Mouse (Mus musculus) heart, embryonic 13.5 days (tissue): ENCODE results near the gene Nipal4. TPM values are rescaled to one million over a fixed set of nuclear protein-coding genes. Genes with fewer than 3 reads are reported as not detected.
A peak's percentile ranks its signal among the peaks of the same experiment; 100 is the strongest.
"Not testable (repeated sequence)": the region's sequence is repeated elsewhere in the genome, so short reads cannot be mapped to it uniquely, and the experiment has no call there.

Experiments used
- ATAC-seq: fragments of 200-750 bp; cut with Nextera tagmentation; 2 replicates; pipeline ENCODE4 v1.8.0; 2017; ENCODE audit warnings: moderate TSS enrichment; ENCODE audit not compliant: insufficient number of reproducible peaks, low FRiP score, low TSS enrichment; ENCODE audit errors: extremely low read depth
- H3K27ac ChIP-seq: fragments of 300-500 bp; sonication (generic); replicated peaks from 2 replicates; pipeline ENCODE4 v1.5.1; 2015; ENCODE audit warnings: moderate library complexity, mild to moderate bottlenecking, inconsistent platforms
- H3K27me3 ChIP-seq: fragments of 300-500 bp; sonication (generic); replicated peaks from 2 replicates; pipeline ENCODE4 v1.6.1; 2015; ENCODE audit warnings: mild to moderate bottlenecking, inconsistent platforms
- H3K36me3 ChIP-seq: fragments of 300-500 bp; sonication (generic); 2 replicates; pipeline ENCODE4 v1.6.1; 2015; ENCODE audit warnings: mild to moderate bottlenecking, inconsistent platforms
- H3K4me1 ChIP-seq: fragments of 300-500 bp; sonication (generic); 2 replicates; pipeline ENCODE4 v1.6.1; 2015; ENCODE audit warnings: inconsistent platforms
- H3K4me2 ChIP-seq: fragments of 300-500 bp; sonication (generic); 2 replicates; pipeline ENCODE4 v1.6.1; 2015; ENCODE audit warnings: inconsistent platforms, mild to moderate bottlenecking, moderate library complexity
- H3K4me3 ChIP-seq: fragments of 300-500 bp; sonication (generic); 2 replicates; pipeline ENCODE4 v1.5.1; 2015; ENCODE audit warnings: moderate library complexity, mild to moderate bottlenecking, inconsistent platforms
- H3K9ac ChIP-seq: fragments of 300-500 bp; sonication (generic); 2 replicates; pipeline ENCODE4 v1.6.1; 2015; ENCODE audit warnings: inconsistent platforms, mild to moderate bottlenecking, moderate library complexity
- H3K9me3 ChIP-seq: fragments of 300-500 bp; sonication (generic); 2 replicates; pipeline ENCODE4 v1.6.1; 2016; ENCODE audit warnings: inconsistent platforms
- WGBS: fragments of 180-500 bp; shearing (Covaris S2); methylation state at CpG from one replicate; pipeline ENCODE4 v1.1.7; 2015; ENCODE audit warnings: mixed read lengths; 5-methylcytosine and 5-hydroxymethylcytosine counted together
- polyA plus RNA-seq: library from polyadenylated mRNA; unstranded; fragments of >200 nt; fragmentation: Nextera tagmentation; extraction: Ambion mirVana; gene quantifications from 2 replicates; pipeline ENCODE4 v1.2.1, GENCODE M21; 2015

Gene Nipal4
- polyA plus RNA-seq, 1 experiment from 2014 or later, result 13.0 TPM

DNA sequence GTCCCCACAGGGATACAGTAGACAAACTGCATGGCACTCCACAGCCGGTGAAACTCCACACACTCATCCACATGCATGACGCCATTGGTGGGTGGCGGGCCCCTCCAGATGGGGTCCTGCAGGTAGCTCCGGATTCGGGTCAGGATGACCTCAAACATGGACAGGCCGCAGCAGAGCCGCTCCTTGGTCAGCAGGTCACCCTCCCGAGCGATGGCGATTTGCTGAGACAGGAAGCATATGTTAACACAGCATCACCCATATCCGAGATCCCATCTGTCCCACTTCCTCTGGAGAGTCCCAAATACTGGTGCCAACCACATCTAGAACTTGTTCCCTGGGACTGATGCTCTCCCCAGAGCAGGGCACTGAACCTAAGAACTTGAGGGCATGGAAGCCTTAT, 34.4 kb upstream of the Nipal4 start:
- peak overlapping the region; percentile 89 for H3K27ac ChIP-seq
- no peak overlapping the region for H3K4me2 ChIP-seq
- H3K9me3 ChIP-seq, result no peaks in the 10 kb centered on the region
- H3K36me3 ChIP-seq, result 0 out of 2 replicates have a peak, but pooled peaks cover 5% of the 10 kb centered on the region
- no peak overlapping the region for H3K4me3 ChIP-seq
- H3K9ac ChIP-seq, result no peak overlapping the region
- H3K4me1 ChIP-seq, result peaks cover 76% of the 10 kb centered on the region
- 84% methylated on average over 11 of the region's 11 CpGs for WGBS
- no peak for ATAC-seq
- no peaks in the 10 kb centered on the region for H3K27me3 ChIP-seq

DNA sequence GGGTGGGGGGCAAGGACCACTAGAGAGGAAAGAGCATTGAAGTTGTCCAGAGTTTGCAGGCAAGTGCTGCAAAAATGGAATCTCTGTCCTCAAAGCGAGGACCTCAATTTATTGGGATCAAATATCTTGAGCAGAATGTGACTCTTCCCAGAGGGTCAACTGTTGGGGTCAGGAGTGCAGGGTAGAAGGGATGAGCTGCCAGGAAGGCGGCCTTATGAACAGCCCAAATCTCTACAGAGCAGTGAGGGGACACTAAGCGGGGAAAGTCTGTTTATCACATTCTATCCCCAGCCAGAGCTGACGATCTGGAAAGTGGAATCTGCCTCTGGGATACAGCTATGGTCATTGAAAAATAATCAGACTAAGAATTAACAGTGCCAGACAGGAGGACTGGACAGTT, 27.9 kb upstream of the Nipal4 start:
- ATAC-seq, result no peak
- no peak overlapping the region for H3K9ac ChIP-seq
- no peaks in the 10 kb centered on the region for H3K27me3 ChIP-seq
- 0 out of 2 replicates have a peak, but pooled peaks cover 5% of the 10 kb centered on the region for H3K36me3 ChIP-seq
- H3K4me1 ChIP-seq, result peaks cover 23% of the 10 kb centered on the region
- no peak overlapping the region for H3K4me2 ChIP-seq
- H3K4me3 ChIP-seq, result no peak overlapping the region
- H3K9me3 ChIP-seq, result no peaks in the 10 kb centered on the region
- no peak overlapping the region for H3K27ac ChIP-seq
- WGBS, result 56% methylated on average over 4 of the region's 4 CpGs

GRCm38 (mm10) chr11:46188283-46188682, 22.0 kb upstream of the Nipal4 start:
- Histone ChIP-seq H3K27ac (no peak overlapping the region), H3K4me2 (no peak overlapping the region), H3K9me3 (no peaks in the 10 kb centered on the region), H3K9ac (no peak overlapping the region), H3K27me3 (no peaks in the 10 kb centered on the region), H3K36me3 (no peaks in the 10 kb centered on the region), H3K4me3 (no peak overlapping the region), H3K4me1 (peaks cover 8% of the 10 kb centered on the region)
- ATAC-seq, result no peak
- WGBS, result 61% methylated on average over 2 of the region's 2 CpGs

GRCm38 (mm10) chr11:46185486-46185885, 19.2 kb upstream of the Nipal4 start:
- 22% methylated on average over 4 of the region's 4 CpGs for WGBS
- Histone ChIP-seq H3K36me3 (no peaks in the 10 kb centered on the region), H3K27ac (peak overlapping the region; percentile 76), H3K27me3 (no peaks in the 10 kb centered on the region), H3K4me1 (peaks cover 8% of the 10 kb centered on the region), H3K9me3 (no peaks in the 10 kb centered on the region), H3K9ac (no peak overlapping the region), H3K4me3 (no peak overlapping the region), H3K4me2 (no peak overlapping the region)
- 0 out of 2 replicates have a peak, but pooled peaks have one; percentile 42 for ATAC-seq

GRCm38 (mm10) chr11:46184946-46185345, 18.6 kb upstream of the Nipal4 start:
- Histone ChIP-seq H3K27ac (peak overlapping the region; percentile 76), H3K9ac (no peak overlapping the region), H3K27me3 (no peaks in the 10 kb centered on the region), H3K4me3 (no peak overlapping the region), H3K4me1 (peaks cover 8% of the 10 kb centered on the region), H3K36me3 (no peaks in the 10 kb centered on the region), H3K4me2 (no peak overlapping the region), H3K9me3 (no peaks in the 10 kb centered on the region)
- 58% methylated on average over 3 of the region's 3 CpGs for WGBS
- no peak for ATAC-seq

DNA sequence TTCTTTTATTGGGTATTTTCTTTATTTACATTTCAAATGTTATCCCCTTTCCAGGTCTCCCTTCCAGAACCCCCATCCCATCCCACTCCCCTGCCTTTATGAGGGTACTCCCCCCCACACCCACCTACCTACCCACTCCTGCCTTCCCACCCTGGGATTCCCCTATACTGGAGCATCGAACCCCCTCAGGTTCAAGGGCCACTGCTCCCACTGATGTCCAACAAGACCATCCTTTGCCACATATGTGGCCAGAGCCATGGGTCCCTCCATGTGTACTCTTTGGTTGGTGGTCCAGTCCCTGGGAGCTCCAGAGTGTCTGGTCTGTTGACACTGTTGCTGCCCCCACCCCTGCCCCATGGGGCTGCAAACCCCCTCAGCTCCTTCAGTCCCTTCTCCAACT, 15.7 kb upstream of the Nipal4 start:
- H3K9ac ChIP-seq, H3K4me2 ChIP-seq, H3K9me3 ChIP-seq, H3K27ac ChIP-seq, H3K4me1 ChIP-seq, ATAC-seq, H3K4me3 ChIP-seq, H3K36me3 ChIP-seq, H3K27me3 ChIP-seq: not testable (repeated sequence)
- 94% methylated on average over 1 of the region's 1 CpGs for WGBS

GRCm38 (mm10) chr11:46177246-46178043, 11.1 kb upstream of the Nipal4 start:
- no peak overlapping the region for H3K27ac ChIP-seq
- no peak overlapping the region for H3K4me2 ChIP-seq
- H3K27me3 ChIP-seq, result no peaks in the 10 kb centered on the region
- no peaks in the 10 kb centered on the region for H3K36me3 ChIP-seq
- H3K9me3 ChIP-seq, result no peaks in the 10 kb centered on the region
- 77% methylated on average over 10 of the region's 10 CpGs for WGBS
- H3K4me1 ChIP-seq, result peaks cover 10% of the 10 kb centered on the region
- ATAC-seq, result no peak
- H3K9ac ChIP-seq, result no peak overlapping the region
- no peak overlapping the region for H3K4me3 ChIP-seq

GRCm38 (mm10) chr11:46176155-46176554, 9.8 kb upstream of the Nipal4 start:
- no peak for ATAC-seq
- peaks cover 10% of the 10 kb centered on the region for H3K4me1 ChIP-seq
- H3K27me3 ChIP-seq, result no peaks in the 10 kb centered on the region
- peak overlapping the region; percentile 45 for H3K27ac ChIP-seq
- H3K36me3 ChIP-seq, result no peaks in the 10 kb centered on the region
- 76% methylated on average over 6 of the region's 6 CpGs for WGBS
- H3K9me3 ChIP-seq, result no peaks in the 10 kb centered on the region
- no peak overlapping the region for H3K9ac ChIP-seq
- no peak overlapping the region for H3K4me3 ChIP-seq
- H3K4me2 ChIP-seq, result no peak overlapping the region

GRCm38 (mm10) chr11:46172128-46172527, 5.8 kb upstream of the Nipal4 start:
- Histone ChIP-seq H3K4me1 (peaks cover 14% of the 10 kb centered on the region), H3K27me3 (no peaks in the 10 kb centered on the region), H3K9ac (no peak overlapping the region), H3K27ac (no peak overlapping the region), H3K4me3 (no peak overlapping the region), H3K4me2 (no peak overlapping the region), H3K36me3 (no peaks in the 10 kb centered on the region), H3K9me3 (no peaks in the 10 kb centered on the region)
- no peak for ATAC-seq
- WGBS, result 84% methylated on average over 9 of the region's 9 CpGs

GRCm38 (mm10) chr11:46169908-46170307, 3.6 kb upstream of the Nipal4 start:
- no peaks in the 10 kb centered on the region for H3K27me3 ChIP-seq
- H3K9me3 ChIP-seq, result no peaks in the 10 kb centered on the region
- ATAC-seq, result no peak
- no peak overlapping the region for H3K4me2 ChIP-seq
- H3K36me3 ChIP-seq, result no peaks in the 10 kb centered on the region
- H3K4me1 ChIP-seq, result peaks cover 16% of the 10 kb centered on the region
- H3K4me3 ChIP-seq, result no peak overlapping the region
- H3K27ac ChIP-seq, result 0 out of 2 replicates have a peak overlapping the region, but pooled peaks have one; percentile 2
- no peak overlapping the region for H3K9ac ChIP-seq
- 59% methylated on average over 3 of the region's 3 CpGs for WGBS

DNA sequence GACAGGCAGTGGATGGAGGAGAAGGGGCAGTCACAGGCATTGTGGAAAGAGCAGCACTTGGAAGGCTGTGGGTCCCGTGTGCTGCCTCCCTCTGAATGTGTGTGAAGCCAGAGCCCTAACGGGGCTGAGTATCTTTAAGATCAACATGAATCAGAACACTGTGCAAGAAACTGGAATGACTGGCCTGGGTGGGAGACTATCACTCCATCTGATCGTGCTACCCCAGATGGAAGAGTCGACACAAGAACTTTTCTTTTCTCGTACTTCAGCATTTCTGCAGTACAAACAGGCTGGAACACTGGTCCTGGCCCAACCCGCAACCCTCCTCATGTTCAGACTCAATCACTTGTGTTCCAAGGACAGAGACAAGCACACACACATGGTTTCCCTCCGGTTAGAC, 2.2 kb upstream of the Nipal4 start:
- Histone ChIP-seq H3K4me3 (no peak overlapping the region), H3K4me1 (peaks cover 24% of the 10 kb centered on the region), H3K27ac (no peak overlapping the region), H3K36me3 (no peaks in the 10 kb centered on the region), H3K4me2 (no peak overlapping the region), H3K27me3 (no peaks in the 10 kb centered on the region), H3K9me3 (no peaks in the 10 kb centered on the region), H3K9ac (no peak overlapping the region)
- WGBS, result 86% methylated on average over 7 of the region's 7 CpGs
- ATAC-seq, result no peak

GRCm38 (mm10) chr11:46157462-46157861, 8.8 kb downstream of the Nipal4 start:
- Histone ChIP-seq H3K4me1 (no peaks in the 10 kb centered on the region; the same call in 1 of the 2 replicates), H3K4me3 (no peak overlapping the region), H3K36me3 (peaks cover 52% of the 10 kb centered on the region), H3K27me3 (no peaks in the 10 kb centered on the region), H3K9ac (no peak overlapping the region), H3K4me2 (no peak overlapping the region), H3K27ac (no peak overlapping the region), H3K9me3 (no peaks in the 10 kb centered on the region)
- no peak for ATAC-seq
